Mouse (Mus musculus) erythroblast, embryonic 14.5 days (primary cell): ENCODE measurements around the gene Akna.

Source experiments
- GATA1 ChIP-seq: IDR thresholded peaks from 2 replicates; pipeline ENCODE4 v1.6.1; 2012; ENCODE audit warnings: low read length, inconsistent platforms, mixed read lengths
- TAL1 ChIP-seq: IDR thresholded peaks from 3 replicates; pipeline ENCODE4 v1.6.1; 2012; ENCODE audit warnings: low read length, inconsistent platforms, mixed read lengths

GRCm38 (mm10) chr4:63452555-63452954 is 49.4 kb upstream of the Akna start:
- TF ChIP-seq TAL1 (no peak), GATA1 (no peak)
